Mouse (Mus musculus) telencephalon, adult 2 months (tissue): ENCODE measurements at regions not wholly inside any gene's neighbourhood (a gene's known extent, or its start where the extent isn't known, plus 50 kb on each side); places are given as distances from the start of the nearest gene placed in this dataset.
"Not testable (repeated sequence)": the region's sequence is repeated elsewhere in the genome, so short reads cannot be mapped to it uniquely, and the experiment has no call there.

Experiments used
- DNase-seq: peaks from one replicate; pipeline ENCODE4 v3.0.0-alpha.2; 2011; ENCODE audit warnings: low read depth, low spot score

DNA sequence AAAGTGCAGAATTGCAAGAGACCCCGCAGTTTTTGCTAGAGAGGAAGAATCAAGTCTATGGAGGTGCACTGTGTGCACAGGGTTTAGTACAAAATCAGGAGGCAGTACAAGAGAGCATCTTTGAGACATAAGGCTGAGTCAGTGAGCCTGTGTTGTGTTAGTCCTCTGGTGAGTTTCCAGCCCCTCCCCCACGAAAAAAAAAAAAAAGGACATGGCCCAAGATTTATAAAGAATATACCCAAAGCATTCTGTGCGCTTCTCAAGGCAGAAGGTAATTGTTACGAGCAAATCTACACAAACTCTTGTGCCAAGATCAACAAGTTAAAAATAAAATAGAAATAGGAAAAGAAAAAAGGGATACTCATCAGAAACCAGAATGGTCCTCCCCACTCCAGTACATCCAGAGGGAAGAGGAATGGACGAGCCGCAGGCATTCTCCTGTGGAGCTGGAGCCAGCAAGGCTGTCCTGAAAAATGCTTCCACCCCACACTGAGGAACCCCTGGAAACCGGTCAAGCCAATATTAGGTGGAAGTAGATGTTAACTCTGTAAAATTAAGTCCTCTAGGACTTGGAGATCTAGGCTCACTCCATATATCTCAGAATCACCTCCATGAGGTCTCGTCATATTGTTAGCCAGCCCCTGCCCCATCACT is 150.7 kb upstream of the Hes1 start:
- no peak for DNase-seq

DNA sequence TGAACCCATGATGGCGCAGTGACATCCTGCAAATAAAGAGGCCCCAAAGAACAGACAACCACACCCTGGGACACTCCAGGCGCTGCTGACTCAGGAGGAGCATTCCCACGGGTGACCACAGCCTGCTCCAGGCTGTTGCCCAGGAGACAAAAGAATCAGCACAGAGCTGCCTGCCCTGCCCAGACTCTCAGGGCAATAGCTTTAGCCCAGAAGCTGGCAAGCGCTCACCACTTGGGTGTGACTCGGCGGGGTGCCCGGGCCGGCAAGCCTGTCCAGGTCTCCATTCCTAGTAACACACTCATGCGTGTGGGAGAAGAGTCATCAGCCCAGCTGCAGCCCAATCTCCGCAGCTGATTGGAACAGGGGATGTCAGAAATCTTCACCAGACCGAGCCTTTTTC is 148.8 kb upstream of the Hes1 start:
- no peak for DNase-seq

DNA sequence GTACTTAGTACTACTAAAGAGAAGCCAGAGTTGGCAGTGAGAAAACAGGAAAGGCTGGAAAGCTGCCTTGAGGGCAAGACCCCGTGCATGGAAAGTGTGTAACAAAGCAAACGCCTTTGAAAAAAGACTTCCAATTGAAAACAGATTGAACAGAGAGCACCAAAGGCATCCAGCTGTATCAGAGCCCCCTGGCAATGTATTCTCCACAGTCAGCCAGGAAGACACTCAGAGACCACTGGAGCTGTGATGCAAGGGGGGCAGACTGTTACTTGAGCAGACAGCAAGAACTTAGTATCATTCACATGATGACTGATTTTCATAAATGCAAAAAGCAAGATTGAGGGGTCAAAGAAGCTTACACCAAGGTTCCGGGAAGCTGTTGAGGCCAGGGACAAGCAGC is 146.2 kb upstream of the Hes1 start:
- no peak for DNase-seq

DNA sequence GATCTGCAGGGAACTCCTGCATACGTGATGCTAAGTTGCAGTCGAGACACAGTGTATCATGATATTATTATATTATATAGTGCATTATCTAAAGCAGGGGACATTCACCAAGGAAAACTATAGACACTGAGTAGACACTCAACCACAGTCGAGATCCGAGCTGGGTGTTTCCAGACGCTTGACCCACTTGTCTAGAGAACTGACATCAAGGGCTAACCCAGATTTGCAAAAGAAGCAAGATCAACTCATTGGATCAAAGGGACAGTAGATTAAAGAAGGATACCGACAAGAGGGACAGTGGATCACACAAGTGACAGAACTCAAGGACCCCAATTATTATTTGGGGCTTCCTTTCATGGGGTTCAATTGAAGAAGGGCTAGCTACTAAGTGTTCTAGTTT is 145.8 kb upstream of the Hes1 start:
- DNase-seq = no peak

DNA sequence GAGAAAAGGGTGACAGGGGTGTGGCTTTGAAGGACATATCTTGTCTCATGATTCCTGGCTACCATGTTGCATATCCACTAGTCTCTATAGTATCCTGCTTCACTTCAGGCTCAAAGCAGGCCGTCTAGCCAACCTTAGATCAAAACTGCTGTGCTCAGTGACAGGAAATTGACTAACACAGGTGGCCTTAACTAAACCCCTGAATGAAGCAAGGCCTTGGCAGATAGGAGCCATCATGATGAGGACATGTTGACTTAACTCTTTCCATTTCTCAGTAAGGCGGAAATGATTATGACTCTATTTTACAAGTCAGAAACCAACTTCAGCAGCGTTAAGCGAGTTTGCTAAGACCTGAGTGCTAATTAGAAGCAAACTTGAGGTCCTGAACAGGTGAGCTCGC is 143.2 kb upstream of the Hes1 start:
- no peak for DNase-seq

DNA sequence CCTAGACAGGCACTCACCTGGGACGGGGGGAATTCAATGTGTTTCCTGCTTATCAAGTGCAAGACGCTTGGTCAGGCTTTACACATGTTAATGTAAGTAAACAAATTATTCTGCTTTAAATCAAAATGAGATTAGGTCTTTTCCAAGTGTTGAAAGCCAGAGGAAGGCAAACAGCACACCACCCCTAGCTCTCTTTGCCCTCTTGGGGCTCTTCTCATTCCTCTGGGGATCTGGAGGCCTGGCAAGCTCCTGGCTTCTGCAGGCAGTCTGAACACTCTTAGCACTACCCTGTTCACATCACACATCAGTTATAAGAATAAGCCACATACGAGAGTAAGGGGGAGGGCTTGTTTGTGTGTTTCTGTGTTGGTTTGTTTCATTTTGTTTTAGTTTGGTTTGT is 142.8 kb upstream of the Hes1 start:
- no peak for DNase-seq

DNA sequence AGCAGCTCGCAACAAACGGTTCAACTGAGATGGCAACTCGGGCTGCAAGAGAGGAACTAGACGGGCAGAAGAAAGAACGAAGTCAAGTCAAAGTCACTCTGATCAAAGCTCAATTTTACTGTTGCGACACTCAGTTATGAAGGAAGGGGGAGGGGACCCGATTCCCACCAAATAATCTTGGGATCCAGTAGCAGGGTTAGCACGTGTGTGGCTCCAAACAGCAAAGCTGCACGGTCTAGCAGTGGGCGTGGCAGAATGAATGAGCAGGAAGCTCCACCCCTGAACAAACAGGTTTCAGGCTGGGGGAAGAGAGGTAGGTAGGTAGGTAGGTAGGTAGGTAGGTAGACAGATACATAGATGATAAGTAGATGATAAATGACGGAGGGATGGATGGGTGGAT is 136.9 kb upstream of the Hes1 start:
- DNase-seq = not testable (repeated sequence)

DNA sequence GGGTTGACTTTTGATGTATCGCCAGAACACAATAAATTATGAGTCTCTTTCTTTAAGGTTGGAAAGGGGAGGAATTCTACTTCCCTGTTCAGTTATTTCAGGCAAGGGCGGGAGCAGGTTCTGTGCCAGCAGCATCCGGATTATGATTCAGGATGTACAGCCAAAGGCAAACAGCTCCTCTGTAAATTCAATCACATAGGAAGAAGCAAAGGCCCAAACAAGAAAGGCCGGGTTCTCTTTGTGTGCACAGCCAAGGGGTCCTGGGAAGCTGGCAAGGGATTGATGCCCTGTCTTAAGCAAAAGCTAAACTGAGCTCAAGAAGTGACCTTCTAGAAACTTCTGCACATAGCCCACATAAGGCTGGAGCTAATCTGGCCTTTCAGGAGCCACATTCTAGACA is 135.9 kb upstream of the Hes1 start:
- DNase-seq = no peak

DNA sequence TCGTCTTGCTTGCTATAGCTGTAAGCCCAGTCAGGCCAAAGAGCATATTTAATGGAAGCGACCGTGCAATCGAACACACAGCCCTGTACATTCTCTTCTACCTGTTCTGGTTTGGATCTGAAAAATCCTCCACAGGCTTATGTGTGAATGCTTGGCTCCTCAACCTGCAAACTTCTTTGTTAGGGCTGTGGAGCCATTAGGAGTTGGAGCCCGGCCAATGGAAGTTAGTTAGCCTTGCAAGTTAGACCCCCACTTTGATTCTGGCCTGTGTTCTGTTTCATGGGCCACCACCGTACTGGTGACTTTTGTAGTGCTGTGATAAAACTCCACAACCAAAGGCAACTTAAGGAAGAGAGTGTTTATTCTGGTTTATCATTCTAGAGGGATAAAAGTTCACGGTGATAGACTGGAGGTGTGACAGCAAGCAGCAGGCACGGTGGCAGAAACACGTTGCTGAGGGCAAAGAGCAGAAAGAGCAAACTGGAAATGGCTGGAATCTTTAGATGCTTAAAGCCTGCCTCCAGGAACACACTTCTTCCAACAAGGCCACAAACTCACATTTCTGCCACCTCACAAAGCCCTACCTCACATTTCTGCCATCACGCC is 132.3 kb upstream of the Hes1 start:
- DNase-seq = no peak

DNA sequence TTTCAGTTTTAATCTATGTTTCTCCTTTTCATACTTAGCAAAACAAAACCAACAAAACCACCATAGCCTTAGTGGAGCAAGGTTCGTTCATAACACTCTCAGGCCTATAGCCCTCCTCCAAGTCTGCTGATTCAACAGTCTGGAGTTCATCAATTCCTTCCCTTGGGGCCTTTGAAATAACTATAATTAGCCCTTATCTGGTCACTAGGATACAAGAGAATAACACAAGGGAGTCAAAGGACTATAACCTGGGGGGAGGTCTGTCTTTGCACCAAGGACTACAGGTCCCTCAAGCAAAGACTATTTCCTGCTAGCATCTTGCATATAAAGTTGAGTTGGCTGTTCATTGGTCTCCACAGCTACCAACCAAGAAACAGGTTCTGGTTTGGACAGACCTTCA is 129.5 kb upstream of the Hes1 start:
- DNase-seq = no peak

- no peak for DNase-seq
Measured at GRCm38 (mm10) chr16:29938700-29939099, 125.5 kb upstream of the Hes1 start.

DNA sequence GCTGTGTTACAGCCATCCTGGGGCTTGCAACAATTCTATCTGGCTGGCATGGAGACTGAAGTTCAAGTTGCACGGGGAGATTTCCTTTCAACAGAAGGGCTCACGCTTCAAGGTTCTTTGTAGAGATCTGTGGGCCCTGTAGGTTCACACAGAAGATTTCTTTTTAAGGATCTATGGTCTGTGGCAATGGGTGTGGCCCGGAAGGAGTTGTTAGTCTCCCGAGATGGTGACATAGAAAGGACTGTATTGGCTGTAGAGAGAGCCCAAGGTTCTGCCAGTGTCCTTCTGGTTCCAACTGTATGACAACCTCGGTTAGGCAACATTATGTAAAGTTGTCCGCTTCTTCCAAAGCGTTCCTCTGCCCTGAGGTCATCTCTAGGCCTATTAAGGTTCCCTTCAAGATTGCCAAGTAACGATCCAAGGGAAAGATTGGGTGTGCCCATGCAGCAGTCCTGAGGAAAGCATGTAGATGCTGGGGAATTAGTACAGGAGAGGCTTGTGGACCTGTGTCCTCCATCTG is 124.8 kb upstream of the Hes1 start:
- DNase-seq = no peak

- no peak for DNase-seq
Measured at GRCm38 (mm10) chr16:29939869-29940707, 124.1 kb upstream of the Hes1 start.

DNA sequence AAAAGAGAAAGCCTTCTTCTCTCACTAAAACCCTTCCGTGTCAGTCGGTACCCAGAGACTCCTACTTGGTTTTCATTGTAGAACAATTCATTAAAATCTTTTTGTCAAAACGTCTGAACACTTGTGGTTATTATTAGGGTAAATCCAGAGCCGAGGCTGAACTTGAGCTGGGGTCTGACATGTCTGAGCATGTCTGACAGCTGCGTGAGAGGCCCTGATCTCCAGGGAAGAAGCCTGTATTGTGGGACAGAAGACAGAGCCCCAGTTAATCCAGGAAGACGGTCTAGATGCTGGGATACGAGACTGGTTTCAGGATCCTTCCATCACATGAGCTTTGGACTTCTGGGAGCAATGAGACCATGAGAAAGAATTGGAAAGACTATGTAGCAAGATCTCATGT is 122.1 kb upstream of the Hes1 start:
- no peak for DNase-seq

DNA sequence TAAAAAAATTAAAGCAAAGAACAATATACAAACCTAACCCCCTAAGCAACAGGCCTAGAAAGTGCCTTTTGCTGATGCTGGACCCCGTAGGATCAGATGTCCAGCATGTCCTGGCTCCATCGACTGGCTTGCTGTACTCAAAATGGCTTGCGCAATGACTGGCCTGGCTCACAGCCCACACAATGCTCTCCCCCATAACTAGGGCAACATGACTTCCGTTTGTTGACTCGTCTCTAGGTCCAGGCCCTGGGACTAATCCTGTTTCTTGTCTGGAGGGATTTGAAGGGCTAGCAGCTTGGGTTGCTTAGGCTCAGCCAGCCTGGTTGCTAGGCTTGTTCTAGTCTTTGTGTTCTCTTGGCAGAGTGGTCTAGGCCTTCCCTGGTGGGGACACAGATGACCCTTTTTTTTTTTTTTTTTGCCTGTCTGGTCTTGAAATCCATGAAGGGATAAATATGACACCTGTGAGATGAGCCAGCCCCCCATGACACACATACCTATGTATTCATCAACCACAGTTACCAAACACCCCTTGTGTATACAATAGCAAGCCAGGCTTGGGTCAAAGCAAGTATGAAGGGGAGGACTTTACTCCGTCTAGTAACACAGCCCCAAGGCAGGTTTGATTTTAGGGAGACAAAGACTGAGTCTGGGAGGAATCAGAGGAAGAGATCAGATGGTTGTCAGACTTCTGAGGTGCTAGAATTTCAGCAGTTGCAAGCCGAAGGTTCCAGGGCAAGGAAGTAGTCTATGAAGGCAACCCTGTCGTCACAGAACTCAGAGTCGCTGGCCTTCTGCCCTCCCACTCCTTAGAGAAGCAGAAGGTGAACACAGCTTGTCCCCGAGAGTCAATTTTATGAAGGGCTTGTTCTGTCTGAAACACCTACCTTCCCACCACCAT is 120.0 kb upstream of the Hes1 start:
- no peak for DNase-seq

DNA sequence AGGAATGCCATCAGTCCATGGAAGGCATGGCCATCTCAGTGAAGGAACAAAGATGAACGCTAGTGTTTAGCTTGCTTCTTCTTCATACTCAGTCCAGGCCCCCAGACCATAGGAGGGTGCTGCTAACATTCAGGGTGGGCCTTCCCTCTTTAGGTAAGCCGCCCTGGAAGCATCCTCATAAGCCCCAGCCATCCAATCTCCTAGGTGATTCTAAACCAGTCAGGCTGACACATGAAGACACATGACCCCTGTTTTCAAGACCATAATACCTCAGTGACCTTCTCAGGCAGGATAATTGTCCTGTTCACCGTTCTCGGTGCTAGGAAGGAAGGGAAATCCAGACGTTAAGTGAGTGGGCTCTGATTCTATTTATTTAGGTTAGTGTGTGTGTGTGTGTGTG is 119.2 kb upstream of the Hes1 start:
- DNase-seq = no peak

DNA sequence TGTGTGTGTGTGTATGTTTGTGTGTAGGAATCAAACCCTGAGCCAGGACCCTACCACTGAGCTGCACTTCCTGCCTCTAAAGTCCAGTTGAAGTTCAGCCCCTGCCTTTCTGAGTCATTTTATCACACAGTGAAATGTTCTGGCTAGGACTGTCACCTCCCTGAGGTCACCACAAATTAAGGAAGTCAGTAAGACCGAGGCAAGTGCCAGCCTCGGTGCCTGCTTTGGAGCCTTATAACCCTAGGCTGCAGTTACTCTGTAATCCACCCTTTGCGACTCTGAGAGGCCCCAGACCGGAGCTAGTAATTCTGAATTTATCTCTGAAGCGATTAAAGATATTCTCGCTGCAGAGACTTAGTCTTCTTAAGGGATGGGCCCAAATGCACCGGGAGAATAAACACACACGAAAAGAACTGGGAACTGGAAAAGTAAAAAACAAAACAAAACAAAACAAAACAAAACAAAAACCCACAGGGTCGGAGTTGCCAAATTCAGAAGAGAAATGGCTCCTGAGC is 118.8 kb upstream of the Hes1 start:
- DNase-seq = no peak

DNA sequence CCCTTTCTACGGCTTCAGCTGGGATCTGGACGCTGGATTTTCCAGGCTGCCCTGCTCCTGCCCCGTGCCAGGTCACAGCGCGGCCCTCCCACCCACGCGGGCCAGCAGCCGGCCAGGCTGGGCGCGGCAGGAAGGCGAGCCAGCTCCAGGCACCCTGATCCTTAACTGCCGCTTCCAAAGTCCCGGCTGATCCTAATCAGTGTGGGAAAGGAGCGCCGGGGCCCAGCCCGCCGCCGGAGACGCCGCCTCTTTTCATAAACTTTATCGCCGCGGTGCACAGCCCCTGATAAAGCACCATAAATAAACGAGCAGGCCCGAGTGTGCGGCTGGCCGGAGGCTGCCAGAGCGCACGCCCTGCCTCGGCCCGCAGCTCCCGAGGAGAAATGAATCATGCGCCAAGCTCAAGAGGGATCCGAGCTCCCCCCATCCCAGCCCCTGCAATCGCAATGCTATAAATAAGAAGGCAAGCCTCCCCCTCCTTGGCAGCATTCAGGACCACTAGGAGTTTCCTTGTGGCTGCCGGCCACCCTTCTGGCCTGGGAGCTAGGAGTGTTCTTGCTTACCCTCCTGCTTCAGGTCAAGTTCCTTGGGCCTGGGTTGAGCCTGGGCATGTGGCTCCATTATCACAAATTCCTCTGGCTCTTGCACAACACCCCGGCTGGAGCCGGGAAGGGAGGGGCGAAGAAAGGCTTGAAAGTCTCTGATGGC is 118.1 kb upstream of the Hes1 start:
- DNase-seq = no peak

DNA sequence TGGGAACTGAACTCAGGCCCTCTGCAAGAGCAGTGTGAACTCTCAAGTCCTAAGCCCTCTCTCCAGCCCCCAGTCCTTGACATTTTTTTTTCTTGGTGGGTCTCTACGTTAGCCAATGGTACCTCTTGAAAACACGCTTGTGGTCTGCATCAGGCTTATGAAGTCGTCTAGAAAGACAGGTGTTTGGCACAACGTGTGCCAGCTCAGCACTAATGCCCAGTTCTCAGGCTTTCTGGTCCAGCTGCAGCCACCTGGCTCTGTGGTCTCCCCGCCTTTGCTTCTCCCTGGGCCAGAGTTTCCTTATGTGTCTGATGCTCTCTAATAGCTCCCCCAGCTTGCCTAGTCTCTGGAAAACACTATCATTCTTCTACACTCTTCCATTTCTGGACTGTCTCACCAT is 117.2 kb upstream of the Hes1 start:
- no peak for DNase-seq

DNA sequence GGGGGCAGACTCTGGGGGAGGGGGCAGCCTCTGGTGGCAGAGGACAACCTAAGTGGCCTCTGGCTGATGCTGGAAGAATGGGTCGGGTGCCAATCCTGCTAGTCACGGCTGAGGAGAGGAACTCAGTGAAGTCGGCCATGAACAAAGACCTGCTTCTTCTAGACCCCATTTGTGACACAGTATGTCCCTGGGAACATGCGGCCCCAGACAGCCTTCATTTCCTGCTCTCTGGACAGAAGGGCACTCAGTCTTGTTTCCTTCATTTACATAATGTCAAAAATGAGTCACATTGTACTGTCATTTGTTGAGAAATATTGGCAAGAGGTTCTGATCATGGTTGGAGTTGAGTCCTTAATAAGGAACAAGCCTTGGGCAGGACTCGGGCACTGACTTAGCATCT is 116.5 kb upstream of the Hes1 start:
- DNase-seq = no peak

DNA sequence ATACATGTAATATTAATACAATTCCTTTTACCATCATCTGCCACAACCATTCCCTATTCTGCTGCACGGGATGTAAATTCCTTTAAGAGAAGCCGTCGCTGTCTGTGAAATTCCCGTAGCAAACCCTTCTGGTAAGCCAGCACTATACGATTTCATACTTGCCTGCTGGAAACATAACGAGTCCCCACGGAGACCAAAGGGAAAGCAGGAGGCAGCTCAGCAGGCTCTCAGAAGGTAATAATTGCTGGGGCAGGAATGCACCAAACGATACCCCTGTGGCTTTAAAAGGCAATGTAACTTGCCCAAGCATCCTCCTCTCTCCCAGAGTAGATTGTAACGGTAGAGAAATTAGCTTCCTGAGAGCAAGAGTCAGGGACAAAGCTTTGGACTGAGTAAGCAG is 114.0 kb upstream of the Hes1 start:
- no peak for DNase-seq
